Mouse (Mus musculus) layer of hippocampus, postnatal 36 days (tissue): ENCODE measurements around the gene Acrbp. TPM values are rescaled to one million over a fixed set of nuclear protein-coding genes. Genes with fewer than 3 reads are reported as not detected.

ENCODE experiments used
- DNase-seq, 2 experiments: peaks; one replicate each; pipeline ENCODE4 v3.0.0; 2022
- microRNA-seq, 2 experiments: library from miRNA; unstranded; fragments of <30 nt; microRNA quantifications; one replicate each; pipeline ENCODE4 v1.2.0; 2021
- total RNA-seq, 2 experiments: library from RNA; stranded (reverse); gene quantifications; 2 replicates each; pipeline ENCODE4 v1.2.3; 2021

The Acrbp gene
- total RNA-seq, 2 experiments from 2014 or later, result 13.4 to 17.8 TPM

DNA sequence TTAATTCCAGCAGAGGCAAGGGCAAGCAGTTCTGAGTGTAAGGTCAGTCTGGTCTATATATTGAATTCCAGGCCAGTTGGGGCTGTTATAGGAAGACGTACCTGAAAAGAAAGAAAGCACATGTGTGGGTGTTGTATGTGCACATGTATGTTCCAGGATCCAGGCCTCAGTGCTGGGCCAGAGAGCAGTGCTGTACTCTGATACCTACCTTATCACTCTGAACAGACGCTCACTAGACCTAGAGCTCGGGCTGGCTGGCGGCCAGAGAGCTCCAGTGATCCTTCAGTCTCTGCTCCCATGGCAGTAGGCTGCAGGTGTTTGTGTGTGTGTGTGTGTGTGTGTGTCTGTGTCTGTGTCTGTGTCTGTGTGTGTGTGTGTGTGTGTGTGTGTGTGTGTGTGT is 54.7 kb downstream of the Acrbp start:
- no peak for DNase-seq

DNA sequence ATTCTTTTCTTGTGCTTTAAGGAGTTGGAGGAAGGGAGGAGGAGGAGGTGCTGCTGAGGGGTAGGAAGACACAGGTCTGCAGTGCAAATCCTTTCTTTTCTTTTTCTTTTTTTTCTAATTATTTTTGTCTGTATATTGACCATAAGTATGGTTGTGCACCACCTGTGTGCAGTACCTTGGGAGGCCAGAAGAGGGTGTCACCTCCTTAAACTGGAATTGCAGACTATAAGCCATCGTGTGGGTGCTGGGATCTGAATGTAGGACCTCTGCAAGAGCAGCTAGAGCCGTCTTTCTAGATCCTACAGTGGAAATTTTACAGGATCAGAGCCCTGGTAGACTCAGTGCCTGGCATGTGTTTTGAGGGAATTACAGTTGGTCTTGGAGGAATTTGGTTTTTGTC is 58.2 kb downstream of the Acrbp start:
- no peak for DNase-seq

DNA sequence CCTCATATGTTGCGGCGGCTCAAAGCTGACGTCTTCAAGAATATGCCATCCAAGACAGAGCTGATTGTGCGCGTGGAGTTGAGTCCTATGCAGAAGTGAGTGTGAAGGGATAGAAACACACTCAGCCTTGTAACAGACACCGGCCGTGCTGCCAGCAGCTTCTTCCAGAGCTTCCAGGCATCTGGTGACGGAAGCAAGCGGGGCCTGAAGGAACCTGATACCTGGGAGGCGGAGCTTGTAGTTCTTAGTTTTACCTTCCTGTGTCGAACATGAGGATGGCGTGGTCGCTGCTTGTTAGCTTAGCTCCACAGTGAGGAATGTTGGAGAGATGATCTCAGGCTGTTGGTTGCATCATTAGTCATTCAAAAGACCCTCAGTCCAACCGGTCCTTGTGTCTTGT is 59.9 kb downstream of the Acrbp start:
- DNase-seq, result no peak

DNA sequence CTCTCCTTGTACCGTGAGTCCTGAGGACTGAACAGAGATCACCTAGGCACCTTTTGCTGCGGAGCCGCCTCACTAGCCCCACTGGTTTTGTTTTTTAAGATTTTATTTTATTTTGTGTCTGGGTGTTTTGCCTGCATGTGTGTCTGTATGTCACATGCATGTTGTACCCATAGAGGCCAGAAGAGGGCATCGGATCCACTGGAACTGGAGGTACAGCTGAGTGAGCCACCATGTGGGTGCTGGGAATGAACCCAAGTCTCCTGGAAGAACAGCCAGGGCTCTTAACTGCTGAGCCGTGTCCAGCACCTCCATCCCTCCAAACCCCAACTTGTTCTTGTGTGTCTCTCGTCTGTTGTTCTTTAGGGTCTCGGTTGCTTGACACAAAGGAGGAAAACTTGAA is 61.4 kb downstream of the Acrbp start:
- no peak for DNase-seq

DNA sequence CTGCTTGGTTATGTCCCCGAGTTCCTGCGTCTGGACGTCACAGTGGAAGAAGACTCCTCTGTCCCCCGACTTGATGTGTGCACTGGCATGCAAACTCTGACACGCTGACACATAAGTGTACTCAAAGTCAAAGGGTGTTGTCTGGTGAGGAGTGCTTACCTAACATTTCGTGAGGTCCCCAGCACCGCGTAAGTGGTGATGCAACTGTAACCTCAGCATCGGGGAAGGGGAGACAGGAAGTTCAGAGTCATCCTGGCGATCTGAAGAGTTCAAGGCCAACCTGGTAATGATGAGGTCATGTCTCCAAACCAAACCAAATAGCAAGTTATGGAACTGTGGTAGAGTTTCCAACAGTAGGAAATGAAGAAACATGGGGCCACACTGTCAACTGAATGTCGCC is 63.1 kb downstream of the Acrbp start:
- no peak for DNase-seq

Small RNA genes lying within 50 kb of the gene (microRNA-seq; reads per million reads assigned to microRNA genes)
- 0.30 to 1.5 reads per million in 2 experiments for gene Mir7045

Other genes with a start within 250 kb of the Acrbp start
- 1 to 10 TPM; 2.9 to 3.1 TPM for gene Spsb2, start 241.0 kb upstream of the Acrbp start, total RNA-seq
- 100 to 1,000 TPM; 731 to 778 TPM for gene Tpi1, start 235.4 kb upstream of the Acrbp start, total RNA-seq
- gene Usp5, start 220.2 kb upstream of the Acrbp start, total RNA-seq, result 100 to 1,000 TPM; 174 to 188 TPM
- 1 to 10 TPM in 1 of 2 experiments, under 1 TPM in 1; 0.38 to 1.2 TPM for gene Cdca3, start 220.1 kb upstream of the Acrbp start, total RNA-seq
- gene Gnb3, start 209.4 kb upstream of the Acrbp start, total RNA-seq, result under 1 TPM in 1 of 2 experiments, not detected in 1; 0.17 TPM
- gene P3h3, start 191.9 kb upstream of the Acrbp start, total RNA-seq, result 10 to 100 TPM; 30.4 to 37.1 TPM
- gene Gpr162, start 185.7 kb upstream of the Acrbp start, total RNA-seq, result 100 to 1,000 TPM; 180 to 187 TPM
- under 1 TPM in 1 of 2 experiments, not detected in 1; 0.23 TPM for gene Cd4, start 161.5 kb upstream of the Acrbp start, total RNA-seq
- gene Lag3, start 138.0 kb upstream of the Acrbp start, total RNA-seq, result 1 to 10 TPM; 2.1 to 2.3 TPM
- gene Ptms, start 129.6 kb upstream of the Acrbp start, total RNA-seq, result 1,000 to 10,000 TPM; 1,023 to 1,087 TPM
- gene Mlf2, start 118.3 kb upstream of the Acrbp start, total RNA-seq, result 100 to 1,000 TPM; 630 to 652 TPM
- 100 to 1,000 TPM; 149 TPM for gene Cops7a, start 84.2 kb upstream of the Acrbp start, total RNA-seq
- 100 to 1,000 TPM; 163 to 173 TPM for gene Pianp, start 53.0 kb upstream of the Acrbp start, total RNA-seq
- gene Zfp384, start 40.5 kb upstream of the Acrbp start, total RNA-seq, result 10 to 100 TPM; 43.9 to 48.9 TPM
- gene Ing4, start 9.9 kb upstream of the Acrbp start, total RNA-seq, result 10 to 100 TPM; 56.9 to 65.7 TPM
- gene Lpar5, start 18.2 kb downstream of the Acrbp start, total RNA-seq, result under 1 TPM; 0.53 to 0.75 TPM
- 100 to 1,000 TPM; 172 to 173 TPM for gene Chd4, start 46.3 kb downstream of the Acrbp start, total RNA-seq
- 10 to 100 TPM; 30.2 to 34.4 TPM for gene Nop2, start 82.2 kb downstream of the Acrbp start, total RNA-seq
- 10 to 100 TPM; 67.5 to 68.9 TPM for gene Iffo1, start 95.6 kb downstream of the Acrbp start, total RNA-seq
- gene Gapdh, start 116.8 kb downstream of the Acrbp start, total RNA-seq, result 1,000 to 10,000 TPM; 2,301 to 2,480 TPM
- 10 to 100 TPM; 22.8 to 26.5 TPM for gene Ncapd2, start 142.0 kb downstream of the Acrbp start, total RNA-seq
- 10 to 100 TPM; 70.7 to 72.3 TPM for gene Mrpl51, start 142.1 kb downstream of the Acrbp start, total RNA-seq
- gene Vamp1, start 165.9 kb downstream of the Acrbp start, total RNA-seq, result 10 to 100 TPM; 75.3 to 80.4 TPM
- gene Tapbpl, start 182.2 kb downstream of the Acrbp start, total RNA-seq, result 1 to 10 TPM; 3.3 TPM
- gene Cd27, start 187.3 kb downstream of the Acrbp start, total RNA-seq, result not detected
- gene Tuba3a, start 236.4 kb downstream of the Acrbp start, total RNA-seq, result not detected